Mouse (Mus musculus): ENCODE measurements at regions not wholly inside any gene's neighbourhood (a gene's known extent, or its start where the extent isn't known, plus 50 kb on each side); places are given as distances from the start of the nearest gene placed in this dataset.

DNA sequence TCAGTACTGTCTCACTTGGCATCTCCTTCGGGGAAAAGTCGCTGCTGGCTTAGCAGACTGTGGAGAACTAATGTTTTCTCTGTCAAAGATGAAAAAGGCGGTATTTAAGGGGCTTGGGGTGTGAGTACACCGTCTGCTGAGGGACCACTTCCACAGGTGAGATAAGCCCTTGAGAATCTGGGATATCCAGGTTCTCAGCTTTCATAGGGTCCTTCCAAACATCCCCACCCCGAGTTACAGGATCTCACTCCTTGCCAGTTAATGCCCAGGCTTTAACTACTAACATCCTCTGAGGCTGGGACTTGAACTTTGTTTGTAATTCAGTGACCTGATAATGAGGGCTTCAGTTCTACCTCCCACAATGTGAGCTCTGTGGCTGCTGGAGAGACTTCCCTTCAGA, 86.9 kb downstream of the Emp1 start:
- Histone ChIP-seq H3K9ac (ENCODE audit: control insufficient read depth, low read depth, low read length, poor library complexity, severe bottlenecking) (no peak overlapping the region), H3K36me3 (ENCODE audit: control insufficient read depth in 1 of 2, insufficient read depth in 2 of 2, low read length in 2 of 2) (no peaks in the 10 kb centered on the region), H3K9me3 (replicated peaks; ENCODE audit: insufficient read depth, low read length) (no peaks in the 10 kb centered on the region), H3K27me3 (ENCODE audit: control insufficient read depth in 1 of 2, insufficient read depth in 2 of 2, low read length in 2 of 2) (no peaks in the 10 kb centered on the region), H3K4me3 (ENCODE audit: control insufficient read depth in 1 of 2, insufficient read depth in 1 of 2, low read depth in 2 of 2, low read length in 2 of 2) (no peak overlapping the region), H3K4me1 (ENCODE audit: control insufficient read depth in 1 of 2, insufficient read depth in 2 of 2, low read length in 2 of 2) (no peaks in the 10 kb centered on the region), H3K27ac (ENCODE audit: control insufficient read depth, low read depth, low read length) (no peak overlapping the region), H3K79me2 (ENCODE audit: control insufficient read depth, insufficient read depth, low read length, poor library complexity) (no peaks in the 10 kb centered on the region; the same call in 1 of the 2 replicates)
- DNase-seq (ENCODE audit: low read depth, low spot score) = no peak
- no peak for TF ChIP-seq ZNF384 (IDR thresholded peaks at IDR 0.05; ENCODE audit: low read depth, low read length)
- no peak for TF ChIP-seq BHLHE40 (IDR thresholded peaks at IDR 0.05; ENCODE audit: borderline replicate concordance, low read depth, low read length)
- TF ChIP-seq RCOR1 (IDR thresholded peaks at IDR 0.05; ENCODE audit: low read depth, low read length) = no peak
- TF ChIP-seq ZKSCAN1 (IDR thresholded peaks at IDR 0.05; ENCODE audit: low read depth, low read length) = no peak
- no peak for TF ChIP-seq ETS1 (IDR thresholded peaks at IDR 0.05; ENCODE audit: low read depth, low read length)
- TF ChIP-seq MYB (IDR thresholded peaks at IDR 0.05; ENCODE audit: low read depth, low read length) = no peak
- TF ChIP-seq ZMIZ1 (IDR thresholded peaks at IDR 0.05; ENCODE audit: low read depth, low read length) = no peak
- no peak for TF ChIP-seq TAL1 (IDR thresholded peaks at IDR 0.05; ENCODE audit: low read length)
- TF ChIP-seq MEF2A (IDR thresholded peaks at IDR 0.05; ENCODE audit: extremely low read depth, insufficient replicate concordance, low read depth, low read length, poor library complexity, severe bottlenecking) = no peak
- TF ChIP-seq POLR2A (IDR thresholded peaks at IDR 0.05; ENCODE audit: control insufficient read depth in 1 of 2, insufficient read depth in 1 of 2, low read depth in 1 of 2, low read length in 2 of 2, poor library complexity in 1 of 2) = no peak
- TF ChIP-seq GABPA (IDR thresholded peaks at IDR 0.05; ENCODE audit: low read depth, low read length) = no peak
- TF ChIP-seq JUND (IDR thresholded peaks at IDR 0.05; ENCODE audit: low read depth, low read length) = no peak
- TF ChIP-seq RAD21 (IDR thresholded peaks at IDR 0.05; ENCODE audit: low read depth, low read length) = no peak
- no peak for TF ChIP-seq POLR2AphosphoS2 (IDR thresholded peaks at IDR 0.05; ENCODE audit: low read length)
- TF ChIP-seq SMC3 (IDR thresholded peaks at IDR 0.05; ENCODE audit: low read depth, low read length) = no peak
- no peak for TF ChIP-seq EP300 (IDR thresholded peaks at IDR 0.05; ENCODE audit: low read depth in 1 of 2, low read length in 2 of 2)
- no peak for TF ChIP-seq MXI1 (IDR thresholded peaks at IDR 0.05; ENCODE audit: low read depth, low read length)

DNA sequence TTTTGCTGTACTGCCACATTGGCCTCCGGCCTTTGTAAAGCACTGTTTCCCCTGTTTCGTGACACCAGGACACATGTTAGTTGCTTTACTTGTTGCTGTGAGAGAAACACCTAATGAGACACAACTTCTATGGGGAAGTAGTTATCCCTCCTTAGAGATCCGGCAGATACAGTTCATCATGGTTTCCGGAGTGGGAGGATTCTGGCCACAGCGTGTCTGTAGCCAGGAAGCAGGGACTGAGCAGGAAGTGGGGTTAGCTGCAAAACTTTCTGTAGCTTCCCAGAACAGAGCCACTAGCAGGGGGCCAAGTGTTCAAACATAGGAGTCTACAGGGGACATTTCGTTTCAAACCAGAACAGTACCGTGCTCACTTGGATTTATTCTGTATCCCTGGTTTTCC, 88.2 kb downstream of the Emp1 start:
- Histone ChIP-seq H3K4me1 (ENCODE audit: control insufficient read depth in 1 of 2, insufficient read depth in 2 of 2, low read length in 2 of 2) (no peaks in the 10 kb centered on the region), H3K36me3 (ENCODE audit: control insufficient read depth in 1 of 2, insufficient read depth in 2 of 2, low read length in 2 of 2) (no peaks in the 10 kb centered on the region), H3K9me3 (replicated peaks; ENCODE audit: insufficient read depth, low read length) (no peaks in the 10 kb centered on the region), H3K27me3 (ENCODE audit: control insufficient read depth in 1 of 2, insufficient read depth in 2 of 2, low read length in 2 of 2) (no peaks in the 10 kb centered on the region), H3K9ac (ENCODE audit: control insufficient read depth, low read depth, low read length, poor library complexity, severe bottlenecking) (no peak overlapping the region), H3K4me3 (ENCODE audit: control insufficient read depth in 1 of 2, insufficient read depth in 1 of 2, low read depth in 2 of 2, low read length in 2 of 2) (no peak overlapping the region), H3K79me2 (ENCODE audit: control insufficient read depth, insufficient read depth, low read length, poor library complexity) (no peaks in the 10 kb centered on the region), H3K27ac (ENCODE audit: control insufficient read depth, low read depth, low read length) (no peak overlapping the region)
- no peak for TF ChIP-seq BHLHE40 (IDR thresholded peaks at IDR 0.05; ENCODE audit: borderline replicate concordance, low read depth, low read length)
- no peak for TF ChIP-seq POLR2AphosphoS2 (IDR thresholded peaks at IDR 0.05; ENCODE audit: low read length)
- TF ChIP-seq MYC (IDR thresholded peaks at IDR 0.05; ENCODE audit: low read depth, low read length) = no peak
- TF ChIP-seq MYB (IDR thresholded peaks at IDR 0.05; ENCODE audit: low read depth, low read length) = no peak
- no peak for TF ChIP-seq SMC3 (IDR thresholded peaks at IDR 0.05; ENCODE audit: low read depth, low read length)
- no peak for TF ChIP-seq E2F4 (IDR thresholded peaks at IDR 0.05; ENCODE audit: borderline replicate concordance, low read depth, low read length)
- TF ChIP-seq NRF1 (IDR thresholded peaks at IDR 0.05; ENCODE audit: insufficient read depth, low read depth, low read length, poor library complexity, severe bottlenecking) = no peak
- no peak for TF ChIP-seq TCF12 (IDR thresholded peaks at IDR 0.05; ENCODE audit: low read depth, low read length)
- DNase-seq (ENCODE audit: low read depth, low spot score) = no peak

All from MEL (cell line).